7 mouse cellular contexts compared by ENCODE assay signal in the genomic region with DNA sequence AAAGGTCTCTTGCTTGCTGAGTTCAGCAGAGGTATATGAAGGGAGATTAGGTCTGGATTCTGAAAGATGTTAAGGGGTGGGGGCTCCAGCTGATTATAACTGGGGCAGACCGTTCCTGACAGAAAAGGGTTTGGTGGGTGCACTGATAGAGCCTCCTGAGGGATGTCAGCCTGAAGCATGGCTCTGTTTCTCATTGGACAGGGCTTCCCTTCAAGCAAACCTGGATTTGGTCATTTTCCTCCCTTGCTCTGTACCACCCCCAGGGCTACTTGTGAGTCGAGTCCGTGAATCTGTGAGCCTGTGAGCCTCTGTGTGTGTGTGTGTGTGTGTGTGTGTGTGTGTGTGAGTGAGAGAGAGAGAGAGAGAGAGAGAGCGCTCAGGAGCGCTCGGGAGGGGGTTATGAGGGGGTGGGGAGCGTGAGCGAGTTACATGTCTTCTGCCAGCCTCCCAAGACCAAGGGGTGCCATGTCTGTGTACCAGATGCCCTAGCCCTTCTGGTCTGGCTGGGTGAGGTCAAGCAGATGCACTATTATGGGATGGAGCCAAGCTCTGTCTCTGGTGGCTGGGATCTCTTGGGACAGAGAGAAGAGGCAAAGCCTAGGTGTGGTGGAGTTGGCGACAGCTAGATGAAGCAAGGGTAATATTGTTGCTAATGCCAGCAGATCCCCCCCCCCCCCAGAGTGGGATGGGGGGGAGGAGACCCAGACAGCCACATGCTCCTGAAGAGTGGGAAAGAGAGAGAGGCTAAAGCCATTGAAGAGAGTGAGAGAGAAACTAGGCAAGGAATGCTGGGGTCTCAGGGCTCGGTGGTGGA. TPM values are rescaled to one million over a fixed set of nuclear protein-coding genes. Genes with fewer than 3 reads are reported as not detected.
DNase-seq lines count a peak whose midpoint lies in the region; ATAC-seq lines count a peak whose summit lies in the region.

No protein-coding gene starts in this region.

- peak; percentile 59 for DNase-seq in left cerebral cortex, postnatal 4 days
- DNase-seq in left cerebral cortex, adult 11 months (ENCODE audit: low spot score) = no peak
- no peak for DNase-seq in embryonic facial prominence, embryonic 10.5 days (ENCODE audit: low spot score)
- no peak for DNase-seq in hindbrain, embryonic 14.5 days (ENCODE audit: low spot score)
- no peak for DNase-seq in lung, postnatal 25 days (ENCODE audit: low spot score)
- DNase-seq in kidney, adult 8-10 months = no peak

- H3K9ac ChIP-seq in hindbrain, embryonic 14.5 days = peak overlapping the region; percentile 99; the same call in 1 of the 2 replicates
- H3K9ac ChIP-seq in neural tube, embryonic 15.5 days (replicated peaks) = peak overlapping the region; percentile 36

- peak overlapping the region; percentile 75; the same call in 1 of the 2 replicates for H3K27ac ChIP-seq in embryonic facial prominence, embryonic 10.5 days (replicated peaks)
- no peak overlapping the region; the same call in 1 of the 2 replicates for H3K27ac ChIP-seq in hindbrain, embryonic 14.5 days
- peak overlapping the region; percentile 29 for H3K27ac ChIP-seq in neural tube, embryonic 15.5 days (replicated peaks)

- no peak for ATAC-seq in hindbrain, embryonic 14.5 days (ENCODE audit: low FRiP score)
- ATAC-seq in neural tube, embryonic 15.5 days (ENCODE audit: low FRiP score) = no peak

- H3K9me3 ChIP-seq in embryonic facial prominence, embryonic 10.5 days = no peaks in the 10 kb centered on the region
- H3K9me3 ChIP-seq in hindbrain, embryonic 14.5 days (ENCODE audit: control insufficient read depth, low read length) = no peaks in the 10 kb centered on the region
- no peaks in the 10 kb centered on the region for H3K9me3 ChIP-seq in neural tube, embryonic 15.5 days (replicated peaks)

- H3K4me3 ChIP-seq in embryonic facial prominence, embryonic 10.5 days = peak overlapping the region; percentile 99
- peak overlapping the region; percentile 95 for H3K4me3 ChIP-seq in hindbrain, embryonic 14.5 days (replicated peaks; ENCODE audit: low read length)
- H3K4me3 ChIP-seq in neural tube, embryonic 15.5 days (replicated peaks) = peak overlapping the region; percentile 74

- peaks cover 20% of the 10 kb centered on the region; the same call in 1 of the 2 replicates for H3K36me3 ChIP-seq in embryonic facial prominence, embryonic 10.5 days (replicated peaks)
- H3K36me3 ChIP-seq in hindbrain, embryonic 14.5 days (replicated peaks; ENCODE audit: control insufficient read depth, insufficient read depth) = 0 out of 2 replicates have a peak, but pooled peaks cover 3% of the 10 kb centered on the region
- no peaks in the 10 kb centered on the region for H3K36me3 ChIP-seq in neural tube, embryonic 15.5 days

- H3K4me1 ChIP-seq in embryonic facial prominence, embryonic 10.5 days = peaks cover 96% of the 10 kb centered on the region
- H3K4me1 ChIP-seq in hindbrain, embryonic 14.5 days (replicated peaks; ENCODE audit: control insufficient read depth, insufficient read depth, low read length) = peaks cover 48% of the 10 kb centered on the region
- H3K4me1 ChIP-seq in neural tube, embryonic 15.5 days = peaks cover 80% of the 10 kb centered on the region

- peak overlapping the region; percentile 97 for H3K4me2 ChIP-seq in hindbrain, embryonic 14.5 days (replicated peaks)
- H3K4me2 ChIP-seq in neural tube, embryonic 15.5 days = peak overlapping the region; percentile 96

- intact Hi-C loops in left cerebral cortex, postnatal 4 days (cut with DNase I) = loop anchor here (10.0 kb wide), 1 partner anchor 200 kb away; a partner anchor contains a TSS

- peaks cover 10% of the 10 kb centered on the region for H3K27me3 ChIP-seq in embryonic facial prominence, embryonic 10.5 days (replicated peaks; ENCODE audit: low read depth, poor library complexity, severe bottlenecking)
- H3K27me3 ChIP-seq in hindbrain, embryonic 14.5 days (ENCODE audit: control insufficient read depth, insufficient read depth, low read length) = peaks cover 7% of the 10 kb centered on the region
- H3K27me3 ChIP-seq in neural tube, embryonic 15.5 days (replicated peaks) = peaks cover 6% of the 10 kb centered on the region; the same call in 1 of the 2 replicates

- 29% methylated on average over 10 of the region's 10 CpGs for WGBS in embryonic facial prominence, embryonic 10.5 days
- 16% methylated on average over 10 of the region's 10 CpGs for WGBS in hindbrain, embryonic 14.5 days
- WGBS in neural tube, embryonic 15.5 days = 19% methylated on average over 10 of the region's 10 CpGs

RNA-seq across cellular contexts. Expression of a gene that starts 4.0 kb away (rescaled TPM):
- 100 to 1,000 TPM in 1 of 2 experiments, 10 to 100 TPM in 1; 94.1 to 102 TPM for total RNA-seq in left cerebral cortex, postnatal 4 days (2021)
- polyA plus RNA-seq in embryonic facial prominence, embryonic 10.5 days (2016; fragmentation: Nextera tagmentation; extraction: Ambion mirVana) = 11.5 and 11.6 TPM in 2 replicates
- polyA plus RNA-seq in hindbrain, embryonic 14.5 days (2014; fragmentation: Nextera tagmentation; extraction: Ambion mirVana) = 12.9 and 13.4 TPM in 2 replicates
- 11.0 TPM in 2 replicates for polyA plus RNA-seq in neural tube, embryonic 15.5 days (2015; fragmentation: Nextera tagmentation; extraction: Ambion mirVana)

RNA-seq across cellular contexts. Expression of a gene that starts 41.2 kb away (rescaled TPM):
- under 1 TPM; 0.42 to 0.44 TPM for total RNA-seq in left cerebral cortex, postnatal 4 days (2021)
- polyA plus RNA-seq in embryonic facial prominence, embryonic 10.5 days (2016; fragmentation: Nextera tagmentation; extraction: Ambion mirVana) = 0.16 and 0.21 TPM in 2 replicates
- polyA plus RNA-seq in hindbrain, embryonic 14.5 days (2014; fragmentation: Nextera tagmentation; extraction: Ambion mirVana) = 0.14 and 0.17 TPM in 2 replicates
- polyA plus RNA-seq in neural tube, embryonic 15.5 days (2015; fragmentation: Nextera tagmentation; extraction: Ambion mirVana) = 0.23 and 0.91 TPM in 2 replicates
